Mouse (Mus musculus): ENCODE results near the gene Gprasp1. TPM values are rescaled to one million over a fixed set of nuclear protein-coding genes. Genes with fewer than 3 reads are reported as not detected.
A peak's percentile ranks its signal among the peaks of the same experiment; 100 is the strongest.
"Not testable (repeated sequence)": the region's sequence is repeated elsewhere in the genome, so short reads cannot be mapped to it uniquely, and the experiment has no call there.

The Gprasp1 gene
- total RNA-seq, 2 experiments from 2014 or later: 17.8 to 21.5 TPM

GRCm38 (mm10) chrX:135804149-135804548, 61.6 kb downstream of the Gprasp1 start:
- no peak for DNase-seq
- intact Hi-C loops (cut with DNase I): loop anchor here (5.0 kb wide), 1 partner anchor 173 kb away; no protein-coding TSS in a partner anchor

DNA sequence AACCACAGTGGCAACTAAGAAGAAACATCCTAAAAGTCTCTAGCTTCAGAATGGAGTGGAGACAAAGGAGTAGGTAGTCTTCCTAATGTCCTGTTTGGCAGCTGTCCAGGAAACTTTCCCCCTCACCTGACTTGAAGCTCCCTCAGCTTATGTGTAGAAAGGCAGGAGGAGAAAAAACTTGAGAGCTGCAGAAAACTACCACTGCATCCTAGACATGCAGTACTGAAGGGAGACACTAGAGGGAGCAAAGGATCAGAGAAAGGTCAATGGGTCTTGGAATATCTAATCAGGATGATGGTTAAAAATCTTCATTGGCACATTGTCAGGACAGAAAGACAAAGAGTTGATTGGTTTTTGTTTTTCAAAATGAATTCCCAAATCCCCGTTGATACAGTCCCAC, 63.2 kb downstream of the Gprasp1 start:
- intact Hi-C loops (cut with DNase I): loop anchor here (5.0 kb wide), 1 partner anchor 157 kb away; no protein-coding TSS in a partner anchor
- DNase-seq: peak; percentile 3 to 67

DNA sequence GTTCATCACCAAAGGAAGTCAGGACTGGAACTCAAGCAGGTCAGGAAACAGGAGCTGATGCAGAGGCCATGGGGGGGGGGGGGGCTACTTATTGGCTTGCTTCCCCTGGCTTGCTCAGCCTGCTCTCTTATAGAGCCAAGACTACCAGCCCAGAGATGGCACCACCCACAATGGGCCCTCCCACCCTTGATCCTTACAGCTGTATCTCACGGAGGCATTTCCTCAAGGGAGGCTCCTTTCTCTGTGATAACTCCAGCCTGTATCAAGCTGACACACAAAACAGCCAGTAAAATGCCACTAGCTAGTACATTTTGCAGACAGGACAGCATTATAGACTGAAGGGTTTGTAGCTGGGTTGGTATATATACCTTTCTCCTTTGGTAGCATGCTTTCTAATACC, 93.4 kb downstream of the Gprasp1 start:
- DNase-seq; intact Hi-C loops (cut with DNase I): not testable (repeated sequence)

- DNase-seq: no peak
- intact Hi-C loops (cut with DNase I): no loop called here
Observed at GRCm38 (mm10) chrX:135837896-135838295, 95.4 kb downstream of the Gprasp1 start.

GRCm38 (mm10) chrX:135838521-135839360, 96.2 kb downstream of the Gprasp1 start, which contains the start of gene Gprasp2:
Gprasp2 (plus strand) TSS chrX:135839034.
- intact Hi-C loops (cut with DNase I): not testable (repeated sequence)
- peak; percentile 3 to 15 for DNase-seq

GRCm38 (mm10) chrX:135839397-135840391, 97.2 kb downstream of the Gprasp1 start:
- DNase-seq: peak; percentile 12 to 46
- intact Hi-C loops (cut with DNase I): not testable (repeated sequence)

Small RNA genes within 50 kb of the gene (microRNA-seq; reads per million reads assigned to microRNA genes)
- gene Mir1970 (0 reads per million in 2 experiments), gene Mir7646 (0 reads per million in 2 experiments)

Other genes with a start within 250 kb of the Gprasp1 start
- gene AV320801, start 248.1 kb upstream of the Gprasp1 start, total RNA-seq (2021): not detected
- under 1 TPM in 1 of 2 experiments, not detected in 1; 0.10 TPM for gene Nxf7, start 144.0 kb upstream of the Gprasp1 start, total RNA-seq (2021)
- gene Prame, start 115.0 kb upstream of the Gprasp1 start, total RNA-seq (2021): not detected
- gene Tcp11x2, start 48.9 kb upstream of the Gprasp1 start, total RNA-seq (2021): not detected
- not detected for gene Tmsb15a, start 17.5 kb upstream of the Gprasp1 start, total RNA-seq (2021)
- gene Armcx5, start within 50 bp of the Gprasp1 start, total RNA-seq (2021): 1 to 10 TPM; 6.4 to 6.5 TPM
- 10 to 100 TPM; 16.1 to 26.6 TPM for gene Bhlhb9, start 54.9 kb downstream of the Gprasp1 start, total RNA-seq (2021)
- 1 to 10 TPM; 2.9 TPM for gene Gprasp2, start 96.3 kb downstream of the Gprasp1 start, total RNA-seq (2021)